Mouse (Mus musculus): ENCODE results near the gene Tcf25.

Tcf25 gene

DNA sequence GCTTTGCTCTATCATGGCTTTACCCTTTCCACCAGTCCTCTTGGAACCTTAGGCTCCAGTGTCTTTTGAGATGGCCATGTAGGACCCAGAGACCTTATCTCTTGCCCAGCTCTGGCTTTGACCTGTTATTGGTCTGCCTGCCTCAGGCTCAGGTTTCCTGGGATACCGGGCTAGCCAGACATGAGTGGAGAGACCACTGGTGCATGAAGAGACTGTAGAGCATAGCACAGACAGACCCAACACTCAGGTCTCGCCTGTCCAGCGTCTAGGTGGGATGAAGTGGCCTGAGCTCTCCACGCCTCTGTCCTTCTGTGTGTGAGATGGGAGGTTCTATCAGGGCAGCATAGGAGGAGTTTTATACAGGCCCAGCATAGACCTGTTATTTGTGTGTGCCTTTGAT, 24.5 kb upstream of the Tcf25 start:
- in situ Hi-C loops (cut with MboI) = no loop called here

DNA sequence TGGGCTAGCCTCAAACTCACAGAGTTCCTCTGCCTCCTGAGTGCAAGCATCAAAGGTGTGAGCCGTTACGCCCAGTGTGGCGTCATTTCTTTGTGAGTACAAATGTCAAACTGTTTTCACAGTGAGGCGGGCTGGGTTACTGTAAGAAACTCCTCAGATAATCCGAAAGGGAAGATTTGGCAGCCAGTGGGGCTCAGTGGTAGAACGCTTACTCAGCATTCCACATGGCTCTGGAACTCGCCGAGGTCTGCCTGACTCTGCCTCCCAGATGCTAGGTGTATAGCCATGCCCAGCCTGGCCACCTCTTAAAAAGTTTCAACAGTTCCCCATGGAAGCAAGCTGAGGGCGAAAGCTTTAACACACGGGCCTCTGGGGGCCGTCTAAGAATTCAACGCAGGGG, 21.4 kb upstream of the Tcf25 start:
- in situ Hi-C loops (cut with MboI) = no loop called here

DNA sequence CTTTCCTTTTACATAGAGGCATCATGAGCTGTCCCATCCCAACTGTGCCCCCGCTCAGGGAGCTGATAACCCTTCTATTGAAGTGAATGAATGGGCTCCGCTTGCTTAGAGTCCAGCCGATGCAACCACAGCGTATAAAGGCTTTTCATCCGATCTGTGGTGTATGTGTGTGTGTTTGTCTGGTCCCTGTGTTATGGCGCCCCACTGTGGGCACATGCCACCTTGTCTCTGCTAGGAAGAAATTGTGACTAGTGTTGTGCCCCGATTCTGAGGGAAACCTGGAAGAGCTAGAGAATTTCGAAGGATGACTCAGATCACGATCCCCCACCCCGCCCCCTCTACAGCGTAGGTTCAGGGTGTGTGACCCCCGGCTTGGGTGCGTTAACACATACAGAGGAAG, 20.8 kb upstream of the Tcf25 start:
- in situ Hi-C loops (cut with MboI) = no loop called here

DNA sequence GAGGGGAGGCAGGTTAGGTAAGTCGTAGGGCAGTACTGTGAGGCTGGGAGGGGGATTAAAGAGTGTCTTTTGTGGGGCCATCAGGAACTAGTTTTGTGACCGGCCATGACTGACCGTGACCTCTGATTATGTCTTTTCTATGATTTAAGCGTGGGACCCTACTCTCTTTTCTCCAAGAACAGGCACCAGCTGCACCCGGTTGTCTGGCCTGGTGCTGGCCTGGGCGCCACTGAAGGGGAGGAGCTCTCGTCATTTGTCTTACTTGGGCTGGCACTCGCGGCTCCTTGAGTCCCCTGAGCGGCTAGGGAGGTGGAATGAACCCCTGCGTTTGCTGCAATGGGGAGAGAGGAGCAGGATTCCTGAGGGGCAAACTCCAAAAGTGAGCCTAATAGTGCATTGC, 20.3 kb upstream of the Tcf25 start:
- in situ Hi-C loops (cut with MboI) = no loop called here

DNA sequence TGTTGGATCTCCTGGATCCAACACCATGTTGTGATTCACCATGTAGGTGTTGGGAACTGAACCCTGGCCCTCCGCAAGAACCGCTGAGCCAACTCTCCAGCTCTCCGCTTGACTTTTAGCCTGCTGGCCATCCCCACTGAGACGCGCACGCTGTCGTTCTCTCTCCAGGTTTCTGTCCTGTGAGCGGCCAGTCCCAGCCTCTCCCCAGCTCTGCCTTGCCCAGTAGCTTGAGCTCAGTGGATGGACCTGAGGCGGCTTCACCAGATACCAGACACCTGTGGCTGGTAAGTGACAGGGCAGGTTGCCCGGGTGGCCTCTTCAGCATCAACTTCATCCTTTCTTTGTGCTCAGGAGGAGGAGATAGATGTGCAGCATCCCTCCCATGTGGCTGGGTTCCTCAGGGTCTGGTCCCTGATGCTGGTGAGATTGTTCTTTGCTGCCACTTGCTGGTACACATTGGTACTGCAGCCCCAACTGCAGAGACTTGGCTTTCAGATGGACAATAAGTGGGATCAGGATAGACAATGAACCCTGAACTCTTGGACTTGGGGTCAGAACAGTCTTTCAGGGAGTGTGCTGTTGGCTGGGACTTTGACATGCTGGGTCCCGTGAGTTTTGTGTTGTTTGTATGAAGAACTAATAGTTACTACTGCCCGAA, 12.3 kb upstream of the Tcf25 start:
- in situ Hi-C loops (cut with MboI) = no loop called here

DNA sequence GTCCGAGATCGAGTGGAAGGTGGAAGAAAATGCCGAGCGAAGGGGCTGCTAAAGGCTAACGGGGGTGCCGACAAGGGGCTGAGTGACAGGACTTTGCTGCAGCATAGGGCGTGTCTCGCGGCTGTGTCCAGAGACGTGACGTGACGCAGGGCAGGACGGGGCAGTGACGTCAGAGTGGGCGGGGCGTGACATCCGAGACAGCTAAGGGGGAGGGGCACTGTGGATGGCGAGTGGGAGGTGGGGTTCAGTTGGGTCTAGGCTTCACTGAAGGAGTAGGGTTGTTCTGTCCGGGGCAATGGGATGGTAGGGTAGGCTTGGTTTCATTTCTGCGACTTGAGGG, 656 bp downstream of the Tcf25 start:
- in situ Hi-C loops (cut with MboI) = no loop called here

DNA sequence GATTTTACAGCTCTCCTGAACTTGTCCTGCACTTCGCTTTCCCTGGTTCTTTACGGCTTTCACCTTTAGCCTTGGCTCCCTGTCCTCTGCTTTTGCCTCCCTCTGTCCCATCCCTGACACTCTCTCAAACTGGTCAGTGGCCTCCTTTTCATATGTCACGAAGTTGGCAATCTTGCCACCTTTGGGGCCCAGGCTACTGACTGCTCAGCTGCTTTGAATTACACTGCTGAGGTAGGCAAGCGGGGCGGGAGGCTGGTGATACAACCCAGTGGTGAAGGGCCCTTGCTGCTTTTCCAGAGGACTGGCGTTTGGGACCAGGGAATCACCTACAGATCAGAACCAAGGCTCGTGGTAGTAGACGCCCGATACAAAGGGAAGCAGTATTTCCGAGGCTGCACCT, 2.1 kb downstream of the Tcf25 start:
- in situ Hi-C loops (cut with MboI) = no loop called here

DNA sequence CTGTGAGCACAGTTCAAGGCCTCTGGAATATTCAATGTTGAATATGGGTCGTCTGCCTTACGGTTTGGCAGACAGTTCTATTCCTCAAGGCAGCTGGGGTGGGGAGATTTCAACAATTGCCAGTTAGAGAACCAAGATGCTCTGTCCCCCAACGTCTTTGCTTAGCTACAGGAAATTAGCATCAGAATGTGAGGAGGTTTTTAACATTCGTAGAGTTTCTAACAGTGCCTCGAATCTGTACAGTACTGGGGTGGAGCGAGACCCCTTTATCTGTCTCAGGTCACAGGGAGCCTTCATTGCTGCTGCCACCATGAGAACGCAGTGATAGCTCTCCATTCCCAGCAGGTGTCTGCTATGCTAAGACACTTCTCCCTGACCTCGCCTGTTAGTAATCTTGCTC, 2.6 kb downstream of the Tcf25 start:
- in situ Hi-C loops (cut with MboI) = no loop called here

DNA sequence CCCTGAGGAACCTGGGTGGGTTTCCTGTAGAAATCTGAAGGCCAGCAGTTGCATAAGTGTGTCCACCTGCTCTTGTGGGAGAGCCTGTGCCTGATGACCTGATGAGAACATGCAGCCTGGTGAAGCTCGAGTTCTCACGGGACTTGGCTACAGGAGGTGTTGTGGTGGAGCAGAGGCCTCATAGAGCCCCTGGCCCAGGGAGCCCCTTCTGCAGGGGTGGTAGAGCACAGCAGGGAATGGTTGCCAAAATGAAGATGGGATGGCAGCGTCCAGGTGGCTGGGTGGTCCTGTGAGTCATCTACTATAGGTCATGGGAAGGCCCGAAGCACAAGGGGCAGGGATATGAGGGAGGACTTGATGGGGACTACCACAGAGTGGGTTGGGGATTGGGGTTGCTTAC, 8.2 kb downstream of the Tcf25 start:
- in situ Hi-C loops (cut with MboI) = no loop called here

DNA sequence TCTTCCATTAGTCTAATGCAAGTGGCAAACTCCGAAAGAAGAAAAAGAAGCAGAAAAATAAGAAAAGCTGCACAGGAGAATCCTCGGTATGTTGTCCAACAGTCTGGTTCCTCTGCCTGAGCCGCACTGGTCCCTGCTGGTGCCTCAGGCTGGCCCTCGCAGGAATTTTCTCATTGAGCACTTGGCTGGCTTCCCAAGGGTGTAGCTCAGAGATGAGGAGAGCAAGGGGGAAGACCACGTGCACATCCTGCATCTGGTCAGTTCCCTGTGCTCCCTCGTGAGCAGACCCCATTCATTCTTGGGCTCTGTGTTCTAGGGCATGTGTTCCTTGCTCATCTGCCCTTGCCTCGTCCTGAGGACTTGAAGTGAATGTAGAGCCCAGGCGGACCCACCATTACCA, 9.0 kb downstream of the Tcf25 start:
- in situ Hi-C loops (cut with MboI) = no loop called here

DNA sequence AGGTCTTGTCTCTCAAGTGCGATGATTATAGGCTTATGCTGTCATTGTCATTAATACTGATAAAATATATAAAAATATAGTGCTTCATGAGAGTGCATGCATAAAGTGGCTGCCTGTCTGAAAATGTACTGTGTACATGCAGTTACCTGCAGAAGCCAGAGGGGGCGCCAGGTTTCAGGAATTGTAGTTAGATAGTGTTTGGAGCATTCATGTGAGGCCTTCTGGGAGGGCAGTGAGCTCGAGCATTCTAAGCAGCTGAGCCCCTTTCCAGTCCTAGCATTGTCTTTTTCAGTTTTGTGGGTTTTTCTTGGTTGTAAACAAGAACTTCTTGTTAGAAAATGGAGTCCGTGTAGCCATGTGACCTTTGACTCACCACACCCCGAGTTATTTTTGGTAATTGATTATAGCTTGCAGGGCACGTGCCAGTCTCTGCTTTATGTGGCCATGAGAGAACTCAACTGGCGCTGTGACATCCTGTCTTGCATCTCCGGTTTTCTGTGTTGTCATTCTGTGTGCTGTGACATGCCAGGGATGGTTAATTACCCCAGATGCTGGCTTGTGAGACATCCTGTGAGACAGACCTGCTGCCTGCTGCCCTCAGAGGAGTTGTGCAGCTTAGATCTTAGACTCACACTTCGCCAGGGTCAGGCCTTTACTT, 11.5 kb downstream of the Tcf25 start:
- in situ Hi-C loops (cut with MboI) = no loop called here

DNA sequence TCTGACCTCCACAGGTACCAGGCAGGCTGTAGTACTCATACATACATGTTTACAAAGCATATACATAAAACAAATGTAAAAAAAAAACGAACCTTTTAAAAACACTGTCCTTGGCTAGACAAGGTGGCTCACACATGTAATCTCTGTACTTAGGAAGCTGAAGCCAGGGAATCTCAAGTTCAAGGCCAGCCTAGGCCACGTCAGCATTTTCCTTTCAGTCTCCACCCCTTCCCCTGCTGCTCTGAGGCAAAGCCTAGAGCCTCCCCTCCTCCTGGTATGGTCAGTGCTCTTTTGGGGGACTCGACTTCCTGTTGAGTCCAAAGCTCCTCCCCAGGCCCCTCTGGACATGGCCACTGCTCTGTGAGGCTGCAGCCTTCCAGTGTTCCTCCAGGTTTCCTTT, 13.5 kb downstream of the Tcf25 start:
- in situ Hi-C loops (cut with MboI) = no loop called here

DNA sequence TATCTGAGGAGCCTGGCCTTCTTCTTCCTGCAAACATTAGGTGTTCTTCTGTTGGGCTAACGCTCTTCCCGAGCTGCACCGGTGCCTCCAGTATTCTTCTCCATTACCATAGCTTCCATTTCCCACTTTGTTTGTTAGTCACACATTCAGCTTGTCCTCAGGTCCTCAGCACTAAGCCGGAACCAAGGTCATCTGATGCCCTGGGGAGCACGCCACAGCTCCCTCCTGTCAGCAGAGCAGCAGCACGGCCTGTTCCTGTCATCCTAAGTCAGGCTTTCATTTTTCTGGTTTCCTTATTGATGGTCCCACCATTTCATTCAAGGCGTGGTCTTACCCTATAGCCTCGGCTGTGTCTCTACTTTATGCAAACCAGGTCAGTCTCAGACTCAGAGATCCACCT, 14.2 kb downstream of the Tcf25 start:
- in situ Hi-C loops (cut with MboI) = no loop called here

DNA sequence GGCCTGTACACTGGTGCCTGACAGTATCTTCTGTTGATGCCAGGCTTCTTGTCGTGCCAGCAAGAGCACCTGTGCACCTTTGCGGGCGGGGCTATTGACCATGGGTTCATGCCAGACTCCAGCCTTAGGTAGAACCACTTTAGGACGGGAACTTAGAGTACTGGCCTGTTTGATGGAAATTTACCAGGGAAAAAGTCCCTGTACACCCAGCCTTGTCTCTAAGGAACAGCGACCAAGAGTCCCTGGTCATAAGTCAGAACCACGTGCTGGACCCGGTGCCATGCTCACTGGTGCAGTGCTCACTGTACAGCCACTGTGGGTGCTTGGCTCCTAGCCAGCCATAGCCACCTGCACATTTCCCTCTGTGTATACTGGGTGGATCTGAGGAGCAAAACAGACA, 15.5 kb downstream of the Tcf25 start:
- in situ Hi-C loops (cut with MboI) = no loop called here

DNA sequence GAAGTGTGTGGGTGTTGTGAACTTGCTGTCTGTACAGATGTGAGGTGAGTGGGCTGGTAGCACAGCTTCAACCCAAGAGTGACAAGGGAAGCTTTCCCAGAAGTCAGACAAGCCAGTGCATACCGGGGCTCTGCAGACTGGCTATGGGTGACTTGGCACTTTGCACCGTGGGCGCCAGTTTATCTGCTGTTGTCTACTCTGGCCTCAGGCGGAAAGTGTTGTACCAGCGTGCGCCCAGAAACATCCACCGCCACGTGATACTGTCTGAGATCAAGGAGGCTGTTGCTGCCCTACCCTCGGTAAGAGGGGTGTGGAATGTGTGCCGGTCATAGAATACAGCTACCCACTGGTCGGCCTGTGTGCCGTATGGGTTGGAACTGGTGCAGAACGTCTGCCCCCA, 24.8 kb downstream of the Tcf25 start:
- in situ Hi-C loops (cut with MboI) = no loop called here

DNA sequence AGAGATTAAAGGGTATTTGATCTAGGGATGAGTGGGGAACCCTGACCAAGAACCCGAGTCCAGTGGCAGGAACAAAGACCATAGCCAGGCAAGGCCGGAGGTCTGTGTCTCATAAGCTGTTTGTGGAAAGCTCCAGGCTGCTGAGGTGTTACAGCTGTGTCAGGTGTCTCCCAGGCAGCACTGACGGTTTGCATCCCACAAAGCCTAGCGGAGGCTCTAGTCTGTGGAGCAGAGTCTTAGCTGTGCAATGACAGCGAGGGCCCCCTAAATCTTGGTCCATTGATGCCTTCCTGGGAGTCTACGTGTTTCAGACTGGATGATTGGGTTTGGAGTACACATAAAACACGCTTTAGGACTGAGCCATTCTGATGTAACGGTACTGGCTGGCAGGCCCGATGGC, 28.4 kb downstream of the Tcf25 start:
- in situ Hi-C loops (cut with MboI) = no loop called here

DNA sequence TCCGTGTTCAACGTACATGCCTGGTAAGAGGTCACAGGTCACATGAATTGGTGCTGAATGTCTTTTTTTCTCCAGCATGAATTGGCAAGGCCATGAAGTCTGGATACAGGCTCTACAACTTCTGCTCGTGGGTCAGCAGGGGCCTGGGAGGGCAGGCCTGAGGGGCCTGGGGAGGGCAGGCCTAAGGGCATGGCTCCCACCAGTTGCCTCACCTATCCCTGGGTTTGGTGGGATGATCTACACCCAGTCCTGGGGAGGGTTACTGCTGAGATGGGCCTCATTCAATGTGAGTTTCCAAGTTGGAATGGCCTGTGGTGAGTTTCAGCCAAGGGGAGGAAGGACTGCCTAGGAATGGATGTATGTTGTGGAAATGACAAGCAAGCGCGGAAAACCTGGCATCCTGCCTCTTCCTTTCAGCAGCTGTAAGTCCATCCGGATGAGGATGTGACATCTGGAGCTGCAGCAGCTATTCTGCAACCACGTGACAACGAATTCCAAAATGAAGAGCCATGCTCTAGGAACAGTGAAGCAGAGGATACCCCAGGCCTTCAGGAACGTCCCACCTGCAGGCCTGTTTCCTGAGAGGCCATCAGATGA, 29.3 kb downstream of the Tcf25 start:
- in situ Hi-C loops (cut with MboI) = no loop called here

DNA sequence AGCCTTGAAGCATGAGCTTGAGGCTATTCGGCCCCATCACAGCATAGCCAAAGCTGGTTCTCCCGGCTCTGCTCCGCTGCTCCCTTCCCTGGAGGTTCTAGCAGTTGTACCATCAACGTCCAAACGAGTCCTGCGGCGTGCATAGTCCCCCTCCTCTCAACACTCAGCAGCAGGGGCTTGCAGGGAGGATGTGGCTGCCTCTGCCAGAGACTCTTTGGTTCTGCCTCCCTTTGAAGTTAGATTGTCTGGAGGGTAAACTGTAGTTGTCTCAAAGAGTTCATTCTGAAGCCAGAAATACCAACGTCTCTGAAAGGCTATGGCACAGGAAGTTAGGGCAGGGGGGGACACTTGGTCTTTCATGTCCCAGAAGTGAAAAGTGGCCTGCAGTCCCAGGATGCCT, 31.0 kb downstream of the Tcf25 start:
- in situ Hi-C loops (cut with MboI) = no loop called here

DNA sequence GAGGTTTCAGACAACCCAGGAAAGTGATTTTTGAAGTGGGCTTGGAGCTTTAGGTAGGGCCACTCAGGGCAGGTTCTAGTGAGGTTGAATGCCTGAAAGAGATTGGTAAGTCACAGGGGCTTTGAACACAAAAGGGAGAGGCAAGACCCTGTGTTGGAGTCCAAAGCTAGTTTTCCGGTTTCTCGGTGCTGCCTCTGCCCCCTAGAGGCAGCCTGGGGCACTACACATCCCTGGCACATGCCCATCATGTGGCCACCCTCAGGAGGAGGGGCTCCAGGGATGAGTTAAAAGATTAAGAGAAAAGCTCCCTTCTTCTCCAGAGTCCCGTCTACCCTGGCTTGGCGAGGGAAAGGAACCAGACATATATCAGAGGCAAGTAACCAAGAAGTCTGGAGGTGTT, 33.2 kb downstream of the Tcf25 start, which contains the start of gene Mc1r:
Gene Mc1r, plus strand, starts transcription at position 322 of the 400 bp plus-strand sequence.
- in situ Hi-C loops (cut with MboI) = no loop called here

DNA sequence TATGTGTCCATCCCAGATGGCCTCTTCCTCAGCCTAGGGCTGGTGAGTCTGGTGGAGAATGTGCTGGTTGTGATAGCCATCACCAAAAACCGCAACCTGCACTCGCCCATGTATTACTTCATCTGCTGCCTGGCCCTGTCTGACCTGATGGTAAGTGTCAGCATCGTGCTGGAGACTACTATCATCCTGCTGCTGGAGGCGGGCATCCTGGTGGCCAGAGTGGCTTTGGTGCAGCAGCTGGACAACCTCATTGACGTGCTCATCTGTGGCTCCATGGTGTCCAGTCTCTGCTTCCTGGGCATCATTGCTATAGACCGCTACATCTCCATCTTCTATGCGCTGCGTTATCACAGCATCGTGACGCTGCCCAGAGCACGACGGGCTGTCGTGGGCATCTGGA, 34.1 kb downstream of the Tcf25 start:
- in situ Hi-C loops (cut with MboI) = no loop called here

DNA sequence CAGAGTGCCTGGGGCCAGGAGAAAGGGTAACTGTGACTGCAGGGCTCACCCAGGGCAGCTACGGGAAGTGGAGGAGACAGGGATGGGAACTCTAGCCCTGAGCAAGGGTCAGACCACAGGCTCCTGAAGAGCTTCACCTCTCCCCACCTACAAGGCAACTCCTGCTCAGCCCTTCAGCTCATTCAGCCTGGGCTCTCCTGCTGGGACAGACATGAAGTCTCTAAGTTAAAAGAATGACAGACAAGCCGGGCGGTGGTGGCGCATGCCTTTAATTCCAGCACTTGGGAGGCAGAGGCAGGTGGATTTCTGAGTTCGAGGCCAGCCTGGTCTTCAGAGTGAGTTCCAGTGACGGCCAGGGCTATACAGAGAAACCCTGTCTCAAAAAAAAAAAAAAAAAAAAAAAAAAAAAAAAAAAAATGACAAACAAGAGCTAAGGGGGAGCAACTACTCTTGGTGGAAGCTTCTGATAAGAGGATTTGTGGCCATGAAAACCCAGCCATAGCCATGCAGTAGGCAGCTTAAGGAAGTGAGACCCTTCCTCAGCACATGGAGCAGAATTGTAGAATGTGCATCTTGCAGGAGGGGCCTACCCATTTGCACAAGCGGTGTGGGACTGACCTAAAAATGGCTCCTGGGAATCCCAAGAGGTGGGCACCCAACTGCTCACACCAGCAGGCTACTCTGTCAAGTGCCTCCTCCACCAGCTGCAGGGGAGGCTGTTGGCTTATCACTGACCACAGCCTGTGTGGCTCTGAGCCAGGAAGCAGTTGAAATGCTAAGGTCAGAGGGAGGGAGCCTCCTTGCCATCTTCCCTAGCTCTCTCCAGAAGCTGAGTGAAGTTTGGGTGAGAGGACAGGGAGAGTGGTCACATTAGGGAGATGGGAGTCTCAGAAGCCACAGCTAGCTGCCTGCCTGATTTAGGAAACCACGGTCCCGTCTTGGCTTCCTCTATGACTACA, 35.3 kb downstream of the Tcf25 start:
- in situ Hi-C loops (cut with MboI) = no loop called here

DNA sequence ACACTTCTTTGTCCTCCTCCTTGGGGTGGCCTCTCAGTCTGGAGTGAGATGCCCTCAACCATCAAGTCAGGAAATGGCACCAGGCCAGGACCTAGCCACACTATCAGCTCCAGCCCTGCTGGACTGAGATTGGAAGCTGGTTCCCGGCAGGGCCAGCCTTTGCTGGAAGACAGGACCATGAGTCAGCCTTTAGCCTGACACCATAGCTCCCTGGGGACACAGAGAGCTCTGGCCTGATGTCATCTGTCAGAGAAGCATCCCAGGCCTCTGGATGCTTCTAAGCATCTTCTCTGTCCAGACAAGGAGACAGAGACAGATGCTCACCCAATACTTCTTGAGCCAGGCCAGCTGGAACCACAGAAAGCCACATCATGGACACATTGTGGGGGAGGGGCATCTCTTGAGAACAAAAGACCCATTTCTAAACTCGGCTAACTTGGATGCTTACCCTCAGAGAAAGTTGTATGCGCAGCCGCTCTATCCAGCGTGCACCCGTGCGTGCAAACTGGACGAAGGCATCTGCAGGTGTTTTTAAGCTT, 36.6 kb downstream of the Tcf25 start:
- in situ Hi-C loops (cut with MboI) = no loop called here
